Mouse (Mus musculus) olfactory bulb, adult 2 months (tissue): Measurements from ENCODE around the gene Dnajb11.

Experiments
- CTCF ChIP-seq: fragments of 200-500 bp; IDR thresholded peaks from 2 replicates; pipeline ENCODE4 v1.5.1; 2012; ENCODE audit warnings: low read depth, mild to moderate bottlenecking, low read length, moderate library complexity; ENCODE audit not compliant: insufficient read depth
- POLR2A ChIP-seq: fragments of 200-500 bp; IDR thresholded peaks from 2 replicates; pipeline ENCODE4 v1.6.1; 2012; ENCODE audit warnings: mild to moderate bottlenecking, low read depth, low read length, moderate library complexity; ENCODE audit not compliant: insufficient read depth

DNA sequence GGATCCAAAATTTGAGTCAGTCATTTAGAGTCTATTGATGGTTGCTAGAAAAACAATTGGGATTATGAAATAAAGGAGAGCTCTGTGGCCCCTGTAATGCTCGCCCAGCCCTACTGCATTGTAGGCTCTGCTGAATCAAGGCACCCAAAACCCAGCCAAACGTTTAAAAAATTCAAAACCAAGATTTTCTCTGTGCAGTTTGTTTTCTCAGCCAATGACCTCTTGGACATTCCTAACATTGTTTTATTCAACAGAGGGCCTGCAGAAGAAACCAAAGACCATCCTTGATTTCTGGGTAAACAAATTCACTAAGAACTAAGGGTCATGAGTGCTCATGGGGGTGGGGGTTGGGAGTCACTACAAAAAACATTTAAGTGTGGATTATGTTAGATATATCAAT, 46.2 kb upstream of the Dnajb11 start, which contains the start of gene Crygs:
- no peak for TF ChIP-seq CTCF
- TF ChIP-seq POLR2A, result no peak
